Mouse (Mus musculus) limb, embryonic 14.5 days (tissue): Measurements from ENCODE around the gene Gapdh. TPM values are rescaled to one million over a fixed set of nuclear protein-coding genes. Genes with fewer than 3 reads are reported as not detected.

Experiments used
- ATAC-seq: fragments of 200-750 bp; cut with Nextera tagmentation; 2 replicates; pipeline ENCODE4 v1.8.0; 2017; ENCODE audit warnings: low read depth, moderate number of reproducible peaks, moderate TSS enrichment; ENCODE audit not compliant: low FRiP score
- DNase-seq: peaks from one replicate; pipeline ENCODE4 v3.0.0-alpha.2; 2015; ENCODE audit warnings: low spot score
- H3K27ac ChIP-seq: fragments of 300-500 bp; sonication (generic); replicated peaks from 2 replicates; pipeline ENCODE4 v1.5.1; 2014; ENCODE audit warnings: low read depth, mild to moderate bottlenecking, low read length, moderate library complexity, mixed read lengths
- H3K27me3 ChIP-seq: fragments of 300-500 bp; sonication (generic); 2 replicates; pipeline ENCODE4 v1.6.1; 2014; ENCODE audit warnings: low read length, mixed read lengths; ENCODE audit not compliant: control insufficient read depth, insufficient read depth
- H3K36me3 ChIP-seq: fragments of 300-500 bp; sonication (generic); 2 replicates; pipeline ENCODE4 v1.6.1; 2014; ENCODE audit warnings: mild to moderate bottlenecking, low read length, moderate library complexity, mixed read lengths; ENCODE audit not compliant: control insufficient read depth, insufficient read depth
- H3K4me1 ChIP-seq: fragments of 300-500 bp; sonication (generic); 2 replicates; pipeline ENCODE4 v1.6.1; 2014; ENCODE audit warnings: antibody characterized with exemption, low read length, mixed read lengths; ENCODE audit not compliant: control insufficient read depth, insufficient read depth
- H3K4me2 ChIP-seq: fragments of 300-500 bp; sonication (generic); replicated peaks from 2 replicates; pipeline ENCODE4 v1.6.1; 2014; ENCODE audit warnings: low read depth, mild to moderate bottlenecking, low read length, moderate library complexity; ENCODE audit not compliant: severe bottlenecking
- H3K4me3 ChIP-seq: fragments of 300-500 bp; sonication (generic); replicated peaks from 2 replicates; pipeline ENCODE4 v1.5.1; 2014; ENCODE audit warnings: low read length
- H3K9ac ChIP-seq: fragments of 300-500 bp; sonication (generic); 2 replicates; pipeline ENCODE4 v1.6.1; 2014; ENCODE audit warnings: mild to moderate bottlenecking, low read depth, low read length, moderate library complexity; ENCODE audit not compliant: severe bottlenecking
- H3K9me3 ChIP-seq: fragments of 300-500 bp; sonication (generic); 2 replicates; pipeline ENCODE4 v1.6.1; 2016; ENCODE audit warnings: low read length; ENCODE audit not compliant: control insufficient read depth
- POLR2A ChIP-seq: fragments of 200-500 bp; IDR thresholded peaks from 2 replicates; pipeline ENCODE4 v1.8.0; 2012; ENCODE audit warnings: inconsistent platforms, mild to moderate bottlenecking, moderate library complexity, borderline replicate concordance; ENCODE audit not compliant: insufficient read depth, insufficient read length; ENCODE audit errors: extremely low read depth
- WGBS: fragments of 180-500 bp; shearing (Covaris S2); extraction: QIAGEN DNeasy Blood & Tissue Kit; methylation state at CpG from one replicate; pipeline ENCODE4 v1.1.7; 2014; 5-methylcytosine and 5-hydroxymethylcytosine counted together
- polyA plus RNA-seq, 2 experiments: library from polyadenylated mRNA; depleted of rRNA in 1 of 2; stranded (reverse) in 1 of 2; unstranded in 1 of 2; fragments of >200 nt; fragmentation: Nextera tagmentation in 1 of 2; extraction: Ambion mirVana in 1 of 2; gene quantifications; 2 replicates each; pipeline versions ENCODE4 v1.2.1 to v1.2.3; 2012 to 2014

Gene Gapdh
- polyA plus RNA-seq, 2 experiments, result 1,691 to 3,758 TPM

DNA sequence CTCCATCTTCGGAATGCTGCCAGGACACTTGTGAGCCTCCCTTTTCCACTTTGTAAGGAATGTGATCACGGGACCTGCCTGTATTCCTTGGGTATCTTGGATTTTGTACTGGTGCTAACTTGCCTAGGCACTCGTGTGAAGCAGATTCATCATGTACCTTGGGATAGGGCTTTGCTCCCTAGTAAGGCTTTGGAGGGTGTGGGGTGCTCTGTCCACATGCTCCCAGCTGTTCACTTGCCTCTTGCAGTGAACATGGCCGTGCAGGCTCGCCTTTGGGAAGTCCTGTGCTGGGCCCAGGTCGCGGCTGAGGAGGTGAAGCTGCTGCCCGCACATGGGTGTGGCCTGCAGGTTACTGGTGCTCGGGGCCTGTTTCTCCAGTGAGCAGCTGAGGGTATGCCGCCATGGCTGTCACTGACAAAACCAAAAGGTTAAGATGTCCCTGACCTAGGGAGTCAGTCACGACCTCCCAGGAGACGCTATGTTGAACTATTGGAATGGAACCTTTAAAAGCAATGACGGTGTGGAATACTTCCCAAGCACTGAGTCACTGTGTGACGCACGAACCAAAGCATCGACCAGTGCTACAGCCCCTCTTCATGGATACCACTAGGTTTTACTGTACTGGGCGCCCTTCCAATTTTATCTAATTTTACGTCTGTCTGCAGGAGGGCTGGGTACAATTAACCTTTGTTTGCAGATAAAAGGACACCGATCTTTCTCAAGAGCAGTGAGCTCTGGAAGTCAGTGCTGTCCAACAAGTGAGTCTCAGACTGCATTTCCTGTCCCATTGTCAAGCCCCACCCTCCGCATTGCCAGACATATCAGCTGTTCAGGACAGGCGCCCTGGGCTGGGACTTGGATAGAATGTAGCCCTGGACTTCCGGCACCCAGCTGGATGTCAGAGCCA lies 5.2 kb downstream of the Gapdh start:
- Histone ChIP-seq H3K9ac (no peak overlapping the region), H3K9me3 (no peaks in the 10 kb centered on the region), H3K4me1 (peaks cover 11% of the 10 kb centered on the region), H3K4me2 (no peak overlapping the region), H3K4me3 (no peak overlapping the region), H3K27ac (peak overlapping the region; percentile 11), H3K27me3 (no peaks in the 10 kb centered on the region), H3K36me3 (peaks cover 74% of the 10 kb centered on the region)
- TF ChIP-seq POLR2A, result no peak
- DNase-seq, result peak; percentile 47
- no peak for ATAC-seq
- 16% methylated on average over 22 of the region's 22 CpGs for WGBS

DNA sequence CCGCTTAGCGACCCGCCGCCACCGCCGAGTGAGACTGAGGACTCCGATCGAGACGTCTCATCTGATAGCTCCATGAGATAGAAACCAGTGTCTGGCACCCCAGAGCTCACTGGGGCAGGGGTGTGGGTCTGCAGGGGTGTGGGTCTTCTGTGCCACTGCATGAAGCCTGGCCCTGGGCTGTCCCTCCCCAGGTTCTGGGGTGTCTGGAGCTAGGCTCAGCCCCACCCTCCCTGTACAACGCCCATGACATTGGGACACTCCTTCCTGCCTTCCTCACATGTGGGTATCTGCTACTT lies 5.8 kb downstream of the Gapdh start:
- ATAC-seq (no peak), DNase-seq (no peak)
- H3K9me3 ChIP-seq, result no peaks in the 10 kb centered on the region
- TF ChIP-seq POLR2A, result no peak
- no peak overlapping the region for H3K9ac ChIP-seq
- peaks cover 11% of the 10 kb centered on the region for H3K4me1 ChIP-seq
- no peak overlapping the region for H3K4me3 ChIP-seq
- H3K4me2 ChIP-seq, result no peak overlapping the region
- peak overlapping the region; percentile 11; the same call in 1 of the 2 replicates for H3K27ac ChIP-seq
- 52% methylated on average over 10 of the region's 10 CpGs for WGBS
- H3K36me3 ChIP-seq, result peaks cover 80% of the 10 kb centered on the region
- no peaks in the 10 kb centered on the region for H3K27me3 ChIP-seq

- 82% methylated on average over 7 of the region's 7 CpGs for WGBS
- H3K36me3 ChIP-seq, result peaks cover 83% of the 10 kb centered on the region
- TF ChIP-seq POLR2A, result no peak
- no peaks in the 10 kb centered on the region for H3K27me3 ChIP-seq
- DNase-seq (no peak), ATAC-seq (no peak)
- H3K4me3 ChIP-seq, result no peak overlapping the region
- H3K27ac ChIP-seq, result no peak overlapping the region; the same call in 1 of the 2 replicates
- peaks cover 11% of the 10 kb centered on the region for H3K4me1 ChIP-seq
- no peak overlapping the region for H3K9ac ChIP-seq
- H3K9me3 ChIP-seq, result no peaks in the 10 kb centered on the region
- no peak overlapping the region for H3K4me2 ChIP-seq
These were observed 6.3 kb downstream of the Gapdh start for GRCm38 (mm10) chr6:125159773-125160557.

GRCm38 (mm10) chr6:125158944-125159492 lies 7.2 kb downstream of the Gapdh start:
- Histone ChIP-seq H3K27me3 (no peaks in the 10 kb centered on the region), H3K9ac (no peak overlapping the region), H3K4me2 (no peak overlapping the region), H3K4me3 (no peak overlapping the region), H3K9me3 (no peaks in the 10 kb centered on the region), H3K36me3 (peaks cover 78% of the 10 kb centered on the region), H3K27ac (no peak overlapping the region), H3K4me1 (peaks cover 8% of the 10 kb centered on the region)
- no peak for DNase-seq
- no peak for ATAC-seq
- TF ChIP-seq POLR2A, result no peak
- 84% methylated on average over 15 of the region's 15 CpGs for WGBS

- no peak overlapping the region for H3K4me2 ChIP-seq
- H3K9ac ChIP-seq, result no peak overlapping the region
- ATAC-seq (peak; percentile 58), DNase-seq (peak; percentile 54)
- no peaks in the 10 kb centered on the region for H3K27me3 ChIP-seq
- WGBS, result 71% methylated on average over 7 of the region's 7 CpGs
- TF ChIP-seq POLR2A, result no peak
- H3K27ac ChIP-seq, result no peak overlapping the region
- no peak overlapping the region for H3K4me3 ChIP-seq
- peaks cover 81% of the 10 kb centered on the region for H3K36me3 ChIP-seq
- H3K4me1 ChIP-seq, result no peaks in the 10 kb centered on the region
- no peaks in the 10 kb centered on the region for H3K9me3 ChIP-seq
These were observed 9.2 kb downstream of the Gapdh start for GRCm38 (mm10) chr6:125156903-125157614.
